Mouse (Mus musculus) liver, adult 2 months (tissue): ENCODE data around the gene Nxf1.

Source experiments
- CTCF ChIP-seq: fragments of 200-500 bp; IDR thresholded peaks from 2 replicates; pipeline ENCODE4 v1.5.1; 2011; ENCODE audit warnings: low read depth, low read length, control low read depth
- POLR2A ChIP-seq: fragments of 200-500 bp; IDR thresholded peaks from 2 replicates; pipeline ENCODE4 v1.6.1; 2011; ENCODE audit warnings: low read length, control low read depth; ENCODE audit not compliant: insufficient read depth; ENCODE audit errors: extremely low read depth

DNA sequence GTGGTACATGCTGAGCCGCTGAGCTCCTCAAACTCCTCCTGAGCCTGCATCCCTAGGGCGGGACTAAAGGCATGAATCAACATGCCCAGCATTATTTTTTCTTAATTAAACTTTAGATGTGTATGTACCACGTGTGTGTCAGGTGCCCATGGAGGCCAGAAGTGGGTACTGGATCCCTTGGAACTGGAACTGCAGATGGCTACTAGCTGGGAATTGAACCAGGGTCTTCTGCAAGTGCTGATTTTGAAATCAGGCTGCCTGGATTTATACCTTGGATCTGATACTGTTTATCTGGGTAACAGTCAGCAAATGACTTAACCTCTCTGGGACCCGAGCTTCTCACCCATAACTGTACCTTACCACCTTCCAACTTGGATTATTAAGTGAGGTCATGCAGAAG lies 34.9 kb upstream of the Nxf1 start:
- TF ChIP-seq POLR2A: no peak
- TF ChIP-seq CTCF: no peak
